Mouse (Mus musculus) brown adipose tissue, adult 24 weeks (tissue): ENCODE measurements around the gene Map4k4. TPM values are rescaled to one million over a fixed set of nuclear protein-coding genes. Genes with fewer than 3 reads are reported as not detected.

ENCODE experiments used
- H3K27ac ChIP-seq: fragments of 200-500 bp; replicated peaks from 2 replicates; pipeline ENCODE4 v1.5.1; 2012; ENCODE audit warnings: low read depth, mild to moderate bottlenecking, low read length
- H3K4me1 ChIP-seq: fragments of 200-500 bp; 2 replicates; pipeline ENCODE4 v1.6.1; 2012; ENCODE audit warnings: low read length, mixed read lengths; ENCODE audit not compliant: control insufficient read depth, insufficient read depth, insufficient read length
- H3K4me3 ChIP-seq: fragments of 200-500 bp; 2 replicates; pipeline ENCODE4 v1.5.1; 2012; ENCODE audit warnings: low read depth, mild to moderate bottlenecking, low read length, moderate library complexity; ENCODE audit not compliant: insufficient read depth
- polyA plus RNA-seq: library from polyadenylated mRNA; stranded (reverse); fragments of >200 nt; gene quantifications from 2 replicates; pipeline ENCODE4 v1.2.4, GENCODE M21; 2012; ENCODE audit not compliant: missing spikeins, insufficient read depth, insufficient read length

Gene Map4k4
- 51.3 and 54.7 TPM in 2 replicates for polyA plus RNA-seq

- Histone ChIP-seq H3K4me1 (peaks cover 12% of the 10 kb centered on the region), H3K4me3 (peak within 1 kb of the TSS; percentile 99), H3K27ac (peak within 1 kb of the TSS; percentile 98)
These were observed at the start of gene Map4k4 for GRCm38 (mm10) chr1:39900181-39901005. Gene Map4k4, plus strand, starts transcription at chr1:39900913.

GRCm38 (mm10) chr1:39855949-39856348 is 44.8 kb upstream of the Map4k4 start:
- Histone ChIP-seq H3K4me1 (no peaks in the 10 kb centered on the region), H3K4me3 (no peak overlapping the region), H3K27ac (no peak overlapping the region)

GRCm38 (mm10) chr1:39856795-39857447 is 43.8 kb upstream of the Map4k4 start:
- Histone ChIP-seq H3K27ac (no peak overlapping the region), H3K4me3 (no peak overlapping the region)

GRCm38 (mm10) chr1:39857448-39857820 is 43.3 kb upstream of the Map4k4 start:
- H3K27ac ChIP-seq: no peak overlapping the region
- no peak overlapping the region for H3K4me3 ChIP-seq
- H3K4me1 ChIP-seq: no peaks in the 10 kb centered on the region

More at GRCm38 (mm10) chr1:39856795-39857447, 43.8 kb upstream of the Map4k4 start:
- no peaks in the 10 kb centered on the region for H3K4me1 ChIP-seq

GRCm38 (mm10) chr1:39859213-39859612 is 41.5 kb upstream of the Map4k4 start:
- H3K4me1 ChIP-seq: no peaks in the 10 kb centered on the region
- no peak overlapping the region for H3K27ac ChIP-seq

GRCm38 (mm10) chr1:39866367-39867141 is 34.2 kb upstream of the Map4k4 start:
- Histone ChIP-seq H3K27ac (no peak overlapping the region), H3K4me1 (peaks cover 31% of the 10 kb centered on the region)

More at GRCm38 (mm10) chr1:39859213-39859612, 41.5 kb upstream of the Map4k4 start:
- H3K4me3 ChIP-seq: no peak overlapping the region

GRCm38 (mm10) chr1:39867142-39867525 is 33.6 kb upstream of the Map4k4 start:
- Histone ChIP-seq H3K27ac (no peak overlapping the region), H3K4me1 (peaks cover 32% of the 10 kb centered on the region), H3K4me3 (no peak overlapping the region)

More at GRCm38 (mm10) chr1:39866367-39867141, 34.2 kb upstream of the Map4k4 start:
- H3K4me3 ChIP-seq: no peak overlapping the region

GRCm38 (mm10) chr1:39867966-39868593 is 32.6 kb upstream of the Map4k4 start:
- Histone ChIP-seq H3K27ac (peak overlapping the region; percentile 88), H3K4me1 (peaks cover 32% of the 10 kb centered on the region), H3K4me3 (no peak overlapping the region)

- Histone ChIP-seq H3K4me3 (no peak overlapping the region; the same call in 1 of the 2 replicates), H3K4me1 (peaks cover 32% of the 10 kb centered on the region), H3K27ac (peak overlapping the region; percentile 88)
These were observed 31.7 kb upstream of the Map4k4 start for GRCm38 (mm10) chr1:39868825-39869571.

GRCm38 (mm10) chr1:39869721-39870201 is 31.0 kb upstream of the Map4k4 start:
- no peak overlapping the region; the same call in 1 of the 2 replicates for H3K4me3 ChIP-seq
- peak overlapping the region; percentile 73 for H3K27ac ChIP-seq
- H3K4me1 ChIP-seq: peaks cover 32% of the 10 kb centered on the region

GRCm38 (mm10) chr1:39877981-39878380 is 22.7 kb upstream of the Map4k4 start:
- Histone ChIP-seq H3K27ac (peak overlapping the region; percentile 76), H3K4me3 (no peak overlapping the region; the same call in 1 of the 2 replicates), H3K4me1 (peaks cover 11% of the 10 kb centered on the region)

- Histone ChIP-seq H3K4me3 (no peak overlapping the region), H3K4me1 (peaks cover 7% of the 10 kb centered on the region), H3K27ac (no peak overlapping the region)
These were observed 18.2 kb upstream of the Map4k4 start for GRCm38 (mm10) chr1:39882505-39882904.

GRCm38 (mm10) chr1:39884803-39885515 is 15.8 kb upstream of the Map4k4 start:
- no peak overlapping the region for H3K4me3 ChIP-seq
- H3K4me1 ChIP-seq: peaks cover 3% of the 10 kb centered on the region; the same call in 1 of the 2 replicates
- H3K27ac ChIP-seq: no peak overlapping the region
